Mouse (Mus musculus): Measurements from ENCODE around the gene Dnase2a. TPM values are rescaled to one million over a fixed set of nuclear protein-coding genes. Genes with fewer than 3 reads are reported as not detected.

Gene Dnase2a
- polyA plus RNA-seq, 1 experiment from 2014 or later, result 24.0 TPM

DNA sequence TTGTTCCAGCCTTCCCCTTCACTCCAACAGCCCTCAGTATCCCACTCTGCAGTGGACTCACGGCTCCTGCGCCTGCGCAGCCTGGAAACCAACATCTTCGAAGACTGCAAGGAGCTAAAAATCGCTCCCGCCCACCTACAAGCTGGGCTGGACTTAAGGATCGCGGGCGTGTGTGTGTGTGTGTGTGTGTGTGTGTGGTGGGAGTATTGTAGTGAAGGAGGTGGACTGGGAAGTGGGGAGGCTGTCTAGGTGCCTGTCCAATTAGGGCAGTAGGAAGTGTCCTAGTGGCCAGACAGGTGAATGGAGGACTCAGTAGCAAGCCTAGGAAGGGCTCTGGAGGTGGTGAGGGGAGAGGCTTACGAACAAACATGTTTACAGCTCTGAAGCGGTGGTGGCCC, 36.9 kb downstream of the Dnase2a start:
- H3K36me3 ChIP-seq (ENCODE audit: insufficient read depth, low read length), result no peaks in the 10 kb centered on the region
- peak overlapping the region; percentile 32; the same call in 1 of the 2 replicates for H3K4me3 ChIP-seq (ENCODE audit: low read depth, low read length)
- H3K4me1 ChIP-seq (ENCODE audit: insufficient read depth, low read depth, low read length), result no peaks in the 10 kb centered on the region
- DNase-seq (ENCODE audit: low spot score) (no peak), ATAC-seq (no peak)
- TF ChIP-seq CTCF (IDR thresholded peaks at IDR 0.05) (no peak), EP300 (IDR thresholded peaks at IDR 0.05) (no peak)
- 8% methylated on average over 11 of the region's 11 CpGs for WGBS
- peaks cover 48% of the 10 kb centered on the region for H3K27me3 ChIP-seq (replicated peaks; ENCODE audit: insufficient read depth, low read length)
- H3K4me2 ChIP-seq (replicated peaks; ENCODE audit: low read depth, low read length), result no peak overlapping the region
- no peak overlapping the region for H3K27ac ChIP-seq (ENCODE audit: low read length)
- H3K9me3 ChIP-seq (ENCODE audit: low read length), result no peaks in the 10 kb centered on the region
- no peak overlapping the region for H3K9ac ChIP-seq (replicated peaks; ENCODE audit: low read depth)

DNA sequence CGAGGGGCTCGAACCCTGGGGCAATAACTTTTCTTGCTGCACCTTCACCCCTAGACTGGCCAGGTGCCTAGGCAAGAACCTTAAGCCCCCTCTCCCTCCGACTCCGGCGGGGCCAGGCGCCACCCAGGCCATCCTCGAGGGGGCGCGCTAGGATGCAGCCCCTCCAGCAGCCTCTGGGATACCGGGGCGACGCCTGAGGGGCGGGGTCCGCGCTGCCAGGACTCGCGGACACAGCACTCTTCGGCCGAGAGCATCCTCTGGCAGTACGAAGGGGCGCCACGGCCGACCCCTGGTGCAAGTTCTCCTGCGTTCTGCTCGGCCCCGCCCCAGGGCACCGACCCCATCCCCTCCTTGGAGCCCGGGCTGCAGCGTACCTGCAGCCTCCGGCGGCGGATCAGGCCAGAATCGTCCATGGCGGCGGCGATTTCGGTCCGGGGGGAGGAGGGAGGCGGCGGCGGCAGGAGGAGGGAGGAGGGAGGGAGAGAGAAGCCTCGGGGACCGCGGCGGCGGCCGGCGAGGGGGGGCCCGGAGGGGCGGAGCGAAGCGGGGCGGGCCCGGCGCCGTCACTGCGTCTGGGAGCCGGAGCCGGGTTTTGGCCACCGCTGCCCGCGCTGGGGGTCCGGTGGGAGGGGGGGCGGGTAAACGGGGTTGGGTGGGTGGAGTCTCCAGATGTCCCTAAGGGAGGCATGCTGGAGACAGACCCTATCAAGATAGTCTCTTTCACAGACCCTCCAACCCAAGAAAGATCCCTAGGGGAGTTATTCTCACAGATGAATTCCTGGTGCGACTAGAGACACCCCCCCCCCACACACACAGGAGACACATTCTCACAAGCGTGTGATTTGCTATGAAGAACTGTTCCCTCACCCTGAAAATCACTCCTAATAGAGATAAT, 37.5 kb downstream of the Dnase2a start:
- TF ChIP-seq CTCF (IDR thresholded peaks at IDR 0.05) (peak; percentile 35), EP300 (IDR thresholded peaks at IDR 0.05) (no peak)
- DNase-seq (ENCODE audit: low spot score), result no peak
- no peak overlapping the region for H3K27ac ChIP-seq (ENCODE audit: low read length)

DNA sequence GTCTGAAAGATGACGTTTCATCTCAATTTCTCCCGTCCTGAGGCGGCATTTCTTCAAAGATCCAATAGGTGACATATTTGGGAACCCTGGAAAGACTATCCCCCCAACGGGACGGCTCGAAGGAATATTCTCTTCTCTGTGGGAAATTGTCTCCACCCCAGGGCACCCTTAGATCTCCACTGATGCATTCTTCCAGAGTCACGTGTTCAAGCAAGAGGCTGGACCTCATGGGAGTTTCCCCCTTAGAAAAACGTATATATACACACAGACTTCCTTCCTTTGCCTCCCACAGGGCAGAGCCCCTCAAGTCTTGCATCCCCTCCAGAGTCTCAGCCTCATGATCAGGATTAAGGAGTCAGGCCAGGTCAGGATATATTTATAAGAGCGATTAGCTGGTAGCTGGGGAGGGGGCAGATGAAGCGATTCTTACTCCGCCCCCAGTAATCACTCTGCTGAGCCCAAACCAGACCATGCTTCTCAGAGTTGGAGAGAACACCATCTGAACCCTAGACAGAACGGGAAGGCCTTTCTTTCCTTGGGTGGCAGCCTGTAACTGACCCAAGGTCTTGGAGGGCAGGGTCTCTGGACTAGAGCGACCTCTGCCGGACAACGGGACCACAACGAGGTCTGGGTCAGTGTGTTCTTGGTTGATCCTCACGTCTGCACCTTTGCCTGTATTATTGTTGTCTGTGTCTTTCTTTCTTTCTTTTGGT, 38.3 kb downstream of the Dnase2a start, which contains the start of gene Rtbdn:
Rtbdn (plus strand) TSS at position 464 of the 713 bp plus-strand sequence.
- Histone ChIP-seq H3K9ac (replicated peaks; ENCODE audit: low read depth) (no peak within 1 kb of the TSS), H3K36me3 (ENCODE audit: insufficient read depth, low read length) (no peaks in the 10 kb centered on the region), H3K4me1 (ENCODE audit: insufficient read depth, low read depth, low read length) (no peaks in the 10 kb centered on the region), H3K27ac (ENCODE audit: low read length) (no peak within 1 kb of the TSS), H3K9me3 (ENCODE audit: low read length) (no peaks in the 10 kb centered on the region), H3K27me3 (replicated peaks; ENCODE audit: insufficient read depth, low read length) (peaks cover 48% of the 10 kb centered on the region), H3K4me2 (replicated peaks; ENCODE audit: low read depth, low read length) (peak within 1 kb of the TSS; percentile 55), H3K4me3 (ENCODE audit: low read depth, low read length) (peak within 1 kb of the TSS; percentile 32)
- no peak for DNase-seq (ENCODE audit: low spot score)
- ATAC-seq, result peak; percentile 16; the same call in 1 of the 2 replicates
- TF ChIP-seq EP300 (IDR thresholded peaks at IDR 0.05) (no peak), CTCF (IDR thresholded peaks at IDR 0.05) (peak; percentile 46)
- WGBS, result 9% methylated on average over 17 of the region's 17 CpGs

More for the DNA sequence above, 37.5 kb downstream of the Dnase2a start:
- Histone ChIP-seq H3K4me2 (replicated peaks; ENCODE audit: low read depth, low read length) (peak overlapping the region; percentile 55), H3K4me3 (ENCODE audit: low read depth, low read length) (peak overlapping the region; percentile 32), H3K4me1 (ENCODE audit: insufficient read depth, low read depth, low read length) (no peaks in the 10 kb centered on the region), H3K36me3 (ENCODE audit: insufficient read depth, low read length) (no peaks in the 10 kb centered on the region), H3K27me3 (replicated peaks; ENCODE audit: insufficient read depth, low read length) (peaks cover 48% of the 10 kb centered on the region), H3K9me3 (ENCODE audit: low read length) (no peaks in the 10 kb centered on the region), H3K9ac (replicated peaks; ENCODE audit: low read depth) (no peak overlapping the region)
- ATAC-seq, result no peak
- WGBS, result 1% methylated on average over 21 of the region's 67 CpGs

DNA sequence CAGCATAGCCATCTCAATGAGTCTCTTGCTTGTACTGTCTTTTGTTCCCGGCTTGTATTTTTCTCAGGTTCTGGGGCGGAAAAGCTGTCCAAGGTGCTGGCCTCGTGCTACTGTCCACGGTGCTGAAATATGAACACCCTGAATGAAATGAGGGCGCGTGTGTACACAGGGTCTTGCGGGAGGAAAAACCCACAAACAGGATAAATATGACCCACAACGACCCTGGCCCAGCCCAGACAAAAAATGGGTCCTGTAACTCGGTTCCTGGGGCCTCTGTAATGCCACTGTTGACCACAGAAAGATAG, 38.8 kb downstream of the Dnase2a start:
- Histone ChIP-seq H3K4me1 (ENCODE audit: insufficient read depth, low read depth, low read length) (no peaks in the 10 kb centered on the region), H3K9me3 (ENCODE audit: low read length) (no peaks in the 10 kb centered on the region), H3K4me3 (ENCODE audit: low read depth, low read length) (no peak overlapping the region), H3K36me3 (ENCODE audit: insufficient read depth, low read length) (no peaks in the 10 kb centered on the region), H3K27ac (ENCODE audit: low read length) (no peak overlapping the region), H3K9ac (replicated peaks; ENCODE audit: low read depth) (no peak overlapping the region), H3K27me3 (replicated peaks; ENCODE audit: insufficient read depth, low read length) (peaks cover 48% of the 10 kb centered on the region), H3K4me2 (replicated peaks; ENCODE audit: low read depth, low read length) (no peak overlapping the region)
- ATAC-seq, result peak; percentile 33; the same call in 1 of the 2 replicates
- DNase-seq (ENCODE audit: low spot score), result peak; percentile 58
- 14% methylated on average over 9 of the region's 9 CpGs for WGBS
- TF ChIP-seq CTCF (IDR thresholded peaks at IDR 0.05) (no peak), EP300 (IDR thresholded peaks at IDR 0.05) (no peak)

DNA sequence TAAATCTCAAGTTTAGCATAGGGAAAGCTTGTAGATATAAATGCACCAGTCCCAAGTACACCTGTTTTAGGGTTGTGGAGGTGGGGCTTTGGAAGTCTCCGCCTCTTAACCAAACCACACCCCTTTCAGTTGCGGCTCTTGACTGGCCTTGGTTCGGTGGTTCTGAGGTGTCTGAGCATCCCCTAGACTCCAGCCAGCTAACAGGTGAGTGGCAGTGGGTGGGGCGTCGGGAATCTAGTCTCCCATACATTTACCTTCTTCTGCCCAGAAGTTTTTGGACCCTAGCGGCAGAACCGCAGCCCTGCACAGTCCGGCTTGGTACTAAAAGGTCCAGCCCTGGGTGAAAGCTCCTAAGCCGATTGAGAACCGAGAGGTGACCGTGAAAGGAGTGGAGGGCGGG, 41.4 kb downstream of the Dnase2a start:
- ATAC-seq (no peak), DNase-seq (ENCODE audit: low spot score) (no peak)
- H3K36me3 ChIP-seq (ENCODE audit: insufficient read depth, low read length), result no peaks in the 10 kb centered on the region
- no peaks in the 10 kb centered on the region for H3K4me1 ChIP-seq (ENCODE audit: insufficient read depth, low read depth, low read length)
- H3K4me2 ChIP-seq (replicated peaks; ENCODE audit: low read depth, low read length), result no peak overlapping the region
- whole genome bisulfite sequencing, result 18% methylated on average over 12 of the region's 12 CpGs
- no peak overlapping the region for H3K4me3 ChIP-seq (ENCODE audit: low read depth, low read length)
- H3K9ac ChIP-seq (replicated peaks; ENCODE audit: low read depth), result no peak overlapping the region
- H3K27me3 ChIP-seq (replicated peaks; ENCODE audit: insufficient read depth, low read length), result peaks cover 35% of the 10 kb centered on the region
- TF ChIP-seq EP300 (IDR thresholded peaks at IDR 0.05) (no peak), CTCF (IDR thresholded peaks at IDR 0.05) (no peak)
- no peaks in the 10 kb centered on the region for H3K9me3 ChIP-seq (ENCODE audit: low read length)
- no peak overlapping the region for H3K27ac ChIP-seq (ENCODE audit: low read length)

DNA sequence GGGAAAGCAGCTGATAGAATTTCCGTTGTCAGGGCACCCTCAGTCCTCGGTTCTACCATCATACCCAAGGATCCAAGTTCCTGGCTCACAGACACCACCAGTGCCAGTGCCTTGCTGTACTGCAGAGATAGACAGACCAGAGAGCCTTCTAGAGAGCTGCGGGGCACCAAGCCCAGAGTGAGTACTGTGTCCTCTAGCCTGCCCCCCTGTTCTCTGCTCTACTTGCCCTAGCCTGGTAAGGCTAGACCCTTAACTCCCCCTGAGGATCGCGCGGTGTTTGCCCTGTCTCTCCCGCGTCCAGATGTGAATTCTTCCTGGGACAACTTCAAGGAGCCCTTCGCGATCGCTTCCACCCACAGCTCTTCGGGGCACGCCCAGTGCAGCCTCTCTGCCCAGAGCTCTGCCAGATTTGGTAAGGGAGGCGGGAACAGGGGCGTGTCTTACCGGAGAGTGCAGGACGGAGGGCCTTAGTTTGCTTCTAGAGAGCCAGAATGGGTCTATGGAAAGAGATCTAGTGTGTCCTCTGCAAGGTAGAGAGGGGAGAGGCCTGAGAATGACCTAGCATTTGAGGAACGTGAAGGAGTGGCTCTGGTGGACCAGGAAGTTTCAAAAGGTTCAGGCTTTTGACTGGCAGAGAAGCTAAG, 44.4 kb downstream of the Dnase2a start:
- peaks cover 8% of the 10 kb centered on the region; the same call in 1 of the 2 replicates for H3K27me3 ChIP-seq (replicated peaks; ENCODE audit: insufficient read depth, low read length)
- H3K4me3 ChIP-seq (ENCODE audit: low read depth, low read length), result no peak overlapping the region
- 9% methylated on average over 18 of the region's 18 CpGs for WGBS
- H3K27ac ChIP-seq (ENCODE audit: low read length), result no peak overlapping the region
- H3K4me2 ChIP-seq (replicated peaks; ENCODE audit: low read depth, low read length), result peak overlapping the region; percentile 27; the same call in 1 of the 2 replicates
- no peaks in the 10 kb centered on the region for H3K36me3 ChIP-seq (ENCODE audit: insufficient read depth, low read length)
- H3K4me1 ChIP-seq (ENCODE audit: insufficient read depth, low read depth, low read length), result no peaks in the 10 kb centered on the region
- H3K9me3 ChIP-seq (ENCODE audit: low read length), result no peaks in the 10 kb centered on the region
- H3K9ac ChIP-seq (replicated peaks; ENCODE audit: low read depth), result no peak overlapping the region
- DNase-seq (ENCODE audit: low spot score) (peak; percentile 56), ATAC-seq (peak; percentile 77)
- TF ChIP-seq CTCF (IDR thresholded peaks at IDR 0.05) (no peak), EP300 (IDR thresholded peaks at IDR 0.05) (no peak)

Data from lung, postnatal 0 days (tissue).